Comparison of ENCODE assay signal across 30 mouse cellular contexts in the genomic region with DNA sequence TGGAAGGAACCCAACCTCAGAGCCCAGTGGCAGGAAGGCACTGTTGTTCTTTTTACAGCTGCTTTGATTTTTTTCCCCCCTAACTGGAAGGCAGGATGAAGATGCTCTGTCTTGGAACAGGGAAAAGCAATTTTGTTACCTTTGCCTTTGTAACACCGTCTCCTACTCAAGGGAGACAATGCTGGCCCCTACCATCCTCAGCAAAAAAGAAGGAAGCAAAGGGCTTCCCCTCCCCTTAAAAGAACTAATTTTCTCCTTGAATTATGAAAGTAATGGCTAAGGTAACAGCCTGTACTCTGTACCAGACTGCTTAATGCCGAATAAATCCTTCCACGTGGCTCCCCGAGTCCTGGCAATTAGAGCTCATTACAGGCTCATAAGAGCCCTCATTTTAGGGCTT. TPM values are rescaled to one million over a fixed set of nuclear protein-coding genes. Genes with fewer than 3 reads are reported as not detected.
"Had no signal": no experiment of that assay in that cellular context is flagged by ENCODE, and none has a peak within 500 bp of the region (broad histone marks: within the 10 kb centered on the region; RNA-seq: fewer than 3 reads in every experiment).

No protein-coding gene starts in this region.

- DNase-seq: gastrocnemius, adult 2 months; gastrocnemius, postnatal 10 days; gastrocnemius, postnatal 25 days; heart, adult 18-20 months; heart, postnatal 10 days; heart, postnatal 4 days; kidney, adult 18-20 months; kidney, adult 8-10 months; kidney, postnatal 10 days; kidney, postnatal 4 days; liver; liver, embryonic 13.5 days had no signal

- H3K4me3 ChIP-seq: gastrocnemius, adult 2 months; heart, embryonic 10.5 days; heart, embryonic 12.5 days; hindbrain, embryonic 10.5 days; hindbrain, embryonic 12.5 days; intestine, embryonic 15.5 days; layer of hippocampus, adult 2 months; left cerebral cortex, adult 2 months; limb, embryonic 10.5 days; limb, embryonic 12.5 days; liver, embryonic 13.5 days had no signal

- ATAC-seq: hindbrain, embryonic 16.5 days; inflammation-experienced regulatory T-cells, adult 6 months; intestine, embryonic 15.5 days had no signal

- H3K9me3 ChIP-seq: heart, embryonic 10.5 days; heart, embryonic 12.5 days; hindbrain, embryonic 10.5 days; hindbrain, embryonic 12.5 days; intestine, embryonic 15.5 days; limb, embryonic 10.5 days; limb, embryonic 12.5 days; liver, embryonic 13.5 days had no signal

- H3K27ac ChIP-seq: gastrocnemius, adult 2 months; heart, embryonic 10.5 days; hindbrain, embryonic 10.5 days; hindbrain, embryonic 12.5 days; hindbrain, embryonic 14.5 days; intestine, embryonic 15.5 days; layer of hippocampus, adult 2 months; left cerebral cortex, adult 2 months; limb, embryonic 10.5 days; limb, embryonic 12.5 days; liver, embryonic 13.5 days had no signal

- H3K9ac ChIP-seq: heart, embryonic 12.5 days; hindbrain, embryonic 12.5 days; hindbrain, embryonic 14.5 days; intestine, embryonic 15.5 days; limb, embryonic 12.5 days; liver, embryonic 13.5 days had no signal

- H3K36me3 ChIP-seq: heart, embryonic 10.5 days; heart, embryonic 12.5 days; hindbrain, embryonic 10.5 days; hindbrain, embryonic 12.5 days; intestine, embryonic 15.5 days; limb, embryonic 10.5 days; limb, embryonic 12.5 days; liver, embryonic 13.5 days had no signal

- H3K4me2 ChIP-seq: heart, embryonic 12.5 days; hindbrain, embryonic 12.5 days; hindbrain, embryonic 14.5 days; intestine, embryonic 15.5 days; limb, embryonic 12.5 days; liver, embryonic 11.5 days; liver, embryonic 13.5 days had no signal

RNA-seq across cellular contexts. Expression of gene Gsx2, which starts 2.9 kb away (rescaled TPM):
- polyA plus RNA-seq: heart, embryonic 10.5 days; heart, embryonic 12.5 days; heart, embryonic 14.5 days; heart, embryonic 16.5 days; inflammation-experienced regulatory T-cells, adult 6 months; intestine, embryonic 15.5 days; kidney, embryonic 14.5 days; kidney, embryonic 16.5 days; limb, embryonic 10.5 days; limb, embryonic 12.5 days; limb, embryonic 14.5 days; liver, embryonic 11.5 days; liver, embryonic 13.5 days had no signal
